In genomic region chr1:180559454-180559853, GRCm38 (mm10) we compare ENCODE assay signal across 27 mouse cellular contexts. TPM values are rescaled to one million over a fixed set of nuclear protein-coding genes. Genes with fewer than 3 reads are reported as not detected.
DNase-seq lines count a peak whose midpoint lies in the region; ATAC-seq lines count a peak whose summit lies in the region.
"Had no signal": no experiment of that assay in that cellular context is flagged by ENCODE, and none has a peak within 500 bp of the region (broad histone marks: within the 10 kb centered on the region; RNA-seq: fewer than 3 reads in every experiment).

No protein-coding gene starts in this region.

- DNase-seq in embryonic facial prominence, embryonic 14.5 days (ENCODE audit: low spot score), result peak; percentile 57
- DNase-seq in embryonic facial prominence, embryonic 10.5 days (ENCODE audit: low spot score), result no peak
- DNase-seq in limb, embryonic 10.5 days (ENCODE audit: low spot score), result no peak
- DNase-seq in midbrain, embryonic 14.5 days, result no peak
- no peak for DNase-seq in cerebellum, postnatal 25 days
- DNase-seq: adrenal gland, postnatal 10 days; adrenal gland, postnatal 36 days; cerebellum, adult 11 months; cerebellum, adult 2 months; cerebellum, adult 9-11 months; cerebellum, postnatal 36 days; embryo, embryonic 11 days; gastrocnemius, postnatal 10 days; gastrocnemius, postnatal 36 days; heart, adult 2 months; heart, postnatal 14 days; heart, postnatal 4 days had no signal

- WGBS in embryonic facial prominence, embryonic 14.5 days, result 69% methylated on average over 8 of the region's 8 CpGs
- WGBS in embryonic facial prominence, embryonic 10.5 days, result 80% methylated on average over 8 of the region's 8 CpGs
- 59% methylated on average over 8 of the region's 8 CpGs for WGBS in limb, embryonic 12.5 days
- 82% methylated on average over 8 of the region's 8 CpGs for WGBS in limb, embryonic 10.5 days
- WGBS in midbrain, embryonic 13.5 days, result 21% methylated on average over 8 of the region's 8 CpGs
- WGBS in midbrain, embryonic 14.5 days, result 31% methylated on average over 8 of the region's 8 CpGs

- no peak overlapping the region for H3K9ac ChIP-seq in embryonic facial prominence, embryonic 14.5 days (ENCODE audit: low read depth, low read length)
- H3K9ac ChIP-seq in limb, embryonic 12.5 days (replicated peaks), result 0 out of 2 replicates have a peak overlapping the region, but pooled peaks have one; percentile 12
- no peak overlapping the region for H3K9ac ChIP-seq in midbrain, embryonic 13.5 days (replicated peaks)
- H3K9ac ChIP-seq in midbrain, embryonic 14.5 days (replicated peaks; ENCODE audit: low read length), result no peak overlapping the region
- H3K9ac ChIP-seq: embryonic facial prominence, embryonic 15.5 days; forebrain, embryonic 12.5 days; forebrain, embryonic 15.5 days; heart, embryonic 13.5 days; hindbrain, embryonic 15.5 days had no signal

- no peaks in the 10 kb centered on the region for H3K4me1 ChIP-seq in embryonic facial prominence, embryonic 14.5 days (ENCODE audit: control insufficient read depth, insufficient read depth, low read length)
- peaks cover 14% of the 10 kb centered on the region; the same call in 1 of the 2 replicates for H3K4me1 ChIP-seq in embryonic facial prominence, embryonic 10.5 days
- H3K4me1 ChIP-seq in limb, embryonic 12.5 days (replicated peaks), result peaks cover 19% of the 10 kb centered on the region
- peaks cover 30% of the 10 kb centered on the region for H3K4me1 ChIP-seq in limb, embryonic 10.5 days
- H3K4me1 ChIP-seq in midbrain, embryonic 13.5 days (replicated peaks), result peaks cover 9% of the 10 kb centered on the region; the same call in 1 of the 2 replicates
- no peaks in the 10 kb centered on the region for H3K4me1 ChIP-seq in midbrain, embryonic 14.5 days (ENCODE audit: control insufficient read depth, insufficient read depth, low read length)
- H3K4me1 ChIP-seq: embryonic facial prominence, embryonic 15.5 days; forebrain, embryonic 15.5 days; heart, embryonic 13.5 days; hindbrain, embryonic 15.5 days had no signal

- no peaks in the 10 kb centered on the region for H3K27me3 ChIP-seq in embryonic facial prominence, embryonic 14.5 days (replicated peaks; ENCODE audit: control insufficient read depth, insufficient read depth, low read length)
- H3K27me3 ChIP-seq in embryonic facial prominence, embryonic 10.5 days (replicated peaks; ENCODE audit: low read depth, poor library complexity, severe bottlenecking), result no peaks in the 10 kb centered on the region
- H3K27me3 ChIP-seq in limb, embryonic 12.5 days, result no peaks in the 10 kb centered on the region
- no peaks in the 10 kb centered on the region; the same call in 1 of the 2 replicates for H3K27me3 ChIP-seq in limb, embryonic 10.5 days (ENCODE audit: low read depth, poor library complexity, severe bottlenecking)
- H3K27me3 ChIP-seq in midbrain, embryonic 13.5 days, result peaks cover 12% of the 10 kb centered on the region
- H3K27me3 ChIP-seq in midbrain, embryonic 14.5 days (ENCODE audit: control insufficient read depth, insufficient read depth, low read length), result no peaks in the 10 kb centered on the region
- H3K27me3 ChIP-seq: embryonic facial prominence, embryonic 15.5 days; forebrain, embryonic 12.5 days; forebrain, embryonic 15.5 days; hindbrain, embryonic 15.5 days had no signal

- no peaks in the 10 kb centered on the region for H3K36me3 ChIP-seq in embryonic facial prominence, embryonic 14.5 days (ENCODE audit: control insufficient read depth, insufficient read depth, low read length)
- no peaks in the 10 kb centered on the region for H3K36me3 ChIP-seq in embryonic facial prominence, embryonic 10.5 days (replicated peaks)
- no peaks in the 10 kb centered on the region for H3K36me3 ChIP-seq in limb, embryonic 12.5 days
- no peaks in the 10 kb centered on the region for H3K36me3 ChIP-seq in limb, embryonic 10.5 days
- H3K36me3 ChIP-seq in midbrain, embryonic 13.5 days, result no peaks in the 10 kb centered on the region
- H3K36me3 ChIP-seq in midbrain, embryonic 14.5 days (ENCODE audit: control insufficient read depth, insufficient read depth, low read length), result no peaks in the 10 kb centered on the region
- H3K36me3 ChIP-seq: embryonic facial prominence, embryonic 15.5 days; forebrain, embryonic 12.5 days; forebrain, embryonic 15.5 days; G1E; heart, embryonic 10.5 days; heart, embryonic 13.5 days; hindbrain, embryonic 15.5 days had no signal

- H3K27ac ChIP-seq in embryonic facial prominence, embryonic 14.5 days (replicated peaks; ENCODE audit: low read depth, low read length), result no peak overlapping the region
- H3K27ac ChIP-seq in embryonic facial prominence, embryonic 10.5 days (replicated peaks), result no peak overlapping the region
- no peak overlapping the region for H3K27ac ChIP-seq in limb, embryonic 12.5 days
- no peak overlapping the region for H3K27ac ChIP-seq in limb, embryonic 10.5 days
- no peak overlapping the region for H3K27ac ChIP-seq in midbrain, embryonic 13.5 days
- H3K27ac ChIP-seq in midbrain, embryonic 14.5 days (replicated peaks; ENCODE audit: low read depth, low read length), result no peak overlapping the region
- H3K27ac ChIP-seq: embryonic facial prominence, embryonic 15.5 days; forebrain, embryonic 15.5 days; heart, adult 2 months; heart, embryonic 10.5 days; heart, embryonic 13.5 days; hindbrain, embryonic 15.5 days had no signal

- no peak overlapping the region for H3K4me3 ChIP-seq in embryonic facial prominence, embryonic 14.5 days (ENCODE audit: low read depth, low read length)
- H3K4me3 ChIP-seq in embryonic facial prominence, embryonic 10.5 days, result no peak overlapping the region
- H3K4me3 ChIP-seq in limb, embryonic 12.5 days (replicated peaks), result no peak overlapping the region
- H3K4me3 ChIP-seq in limb, embryonic 10.5 days, result no peak overlapping the region
- no peak overlapping the region for H3K4me3 ChIP-seq in midbrain, embryonic 13.5 days (replicated peaks)
- H3K4me3 ChIP-seq in midbrain, embryonic 14.5 days (replicated peaks; ENCODE audit: low read depth, low read length), result no peak overlapping the region
- H3K4me3 ChIP-seq: embryonic facial prominence, embryonic 15.5 days; forebrain, embryonic 12.5 days; forebrain, embryonic 15.5 days; heart, adult 2 months; heart, embryonic 10.5 days; heart, embryonic 13.5 days; hindbrain, embryonic 15.5 days had no signal

- H3K9me3 ChIP-seq in embryonic facial prominence, embryonic 14.5 days (ENCODE audit: control insufficient read depth, low read length), result no peaks in the 10 kb centered on the region
- H3K9me3 ChIP-seq in embryonic facial prominence, embryonic 10.5 days, result no peaks in the 10 kb centered on the region
- H3K9me3 ChIP-seq in limb, embryonic 12.5 days, result no peaks in the 10 kb centered on the region
- no peaks in the 10 kb centered on the region for H3K9me3 ChIP-seq in limb, embryonic 10.5 days (replicated peaks)
- no peaks in the 10 kb centered on the region for H3K9me3 ChIP-seq in midbrain, embryonic 13.5 days
- no peaks in the 10 kb centered on the region for H3K9me3 ChIP-seq in midbrain, embryonic 14.5 days (ENCODE audit: control insufficient read depth, low read length)
- H3K9me3 ChIP-seq: embryonic facial prominence, embryonic 15.5 days; forebrain, embryonic 12.5 days; forebrain, embryonic 15.5 days; G1E; heart, embryonic 10.5 days; heart, embryonic 13.5 days; hindbrain, embryonic 15.5 days had no signal

- peak; percentile 72; the same call in 1 of the 2 replicates for ATAC-seq in embryonic facial prominence, embryonic 14.5 days (ENCODE audit: low read depth)
- ATAC-seq in limb, embryonic 12.5 days (ENCODE audit: insufficient number of reproducible peaks, insufficient read depth, low FRiP score, low TSS enrichment, low read depth), result no peak
- ATAC-seq in midbrain, embryonic 13.5 days, result peak; percentile 45; the same call in 1 of the 2 replicates
- no peak for ATAC-seq in midbrain, embryonic 14.5 days (ENCODE audit: low FRiP score, low TSS enrichment)
- ATAC-seq: forebrain, embryonic 15.5 days; Patski had no signal

- no peak overlapping the region for H3K4me2 ChIP-seq in embryonic facial prominence, embryonic 14.5 days (ENCODE audit: low read depth, low read length)
- H3K4me2 ChIP-seq in limb, embryonic 12.5 days, result no peak overlapping the region
- 0 out of 2 replicates have a peak overlapping the region, but pooled peaks have one; percentile 1 for H3K4me2 ChIP-seq in midbrain, embryonic 13.5 days (replicated peaks)
- H3K4me2 ChIP-seq in midbrain, embryonic 14.5 days (ENCODE audit: low read length), result no peak overlapping the region
- H3K4me2 ChIP-seq: embryonic facial prominence, embryonic 15.5 days; forebrain, embryonic 12.5 days; forebrain, embryonic 15.5 days; heart, embryonic 13.5 days; hindbrain, embryonic 15.5 days had no signal

RNA-seq across cellular contexts. Expression of gene Parp1, which starts 9.3 kb away (rescaled TPM):
- polyA plus RNA-seq in embryonic facial prominence, embryonic 14.5 days (2014; fragmentation: Nextera tagmentation; extraction: Ambion mirVana), result 90.5 and 103 TPM in 2 replicates
- 285 and 291 TPM in 2 replicates for polyA plus RNA-seq in embryonic facial prominence, embryonic 10.5 days (2016; fragmentation: Nextera tagmentation; extraction: Ambion mirVana)
- 202 and 203 TPM in 2 replicates for polyA plus RNA-seq in limb, embryonic 12.5 days (2016; fragmentation: Nextera tagmentation; extraction: Ambion mirVana)
- polyA plus RNA-seq in limb, embryonic 10.5 days (2016; fragmentation: Nextera tagmentation; extraction: Ambion mirVana), result 267 and 278 TPM in 2 replicates
- 135 and 140 TPM in 2 replicates for polyA plus RNA-seq in midbrain, embryonic 13.5 days (2015; fragmentation: Nextera tagmentation; extraction: Ambion mirVana)
- 73.9 and 97.4 TPM in 2 replicates for polyA plus RNA-seq in midbrain, embryonic 14.5 days (2014; fragmentation: Nextera tagmentation; extraction: Ambion mirVana)

Comparison
In these comparisons a context has a peak if more than half of its experiments do, and no peak if none do; other contexts are left out.
1. ATAC-seq: peak in embryonic facial prominence, embryonic 14.5 days (single experiment) and midbrain, embryonic 13.5 days (single experiment); none in limb, embryonic 12.5 days (single experiment) and midbrain, embryonic 14.5 days (single experiment).